Mouse (Mus musculus): ENCODE data around the gene Epb41l4b.

DNA sequence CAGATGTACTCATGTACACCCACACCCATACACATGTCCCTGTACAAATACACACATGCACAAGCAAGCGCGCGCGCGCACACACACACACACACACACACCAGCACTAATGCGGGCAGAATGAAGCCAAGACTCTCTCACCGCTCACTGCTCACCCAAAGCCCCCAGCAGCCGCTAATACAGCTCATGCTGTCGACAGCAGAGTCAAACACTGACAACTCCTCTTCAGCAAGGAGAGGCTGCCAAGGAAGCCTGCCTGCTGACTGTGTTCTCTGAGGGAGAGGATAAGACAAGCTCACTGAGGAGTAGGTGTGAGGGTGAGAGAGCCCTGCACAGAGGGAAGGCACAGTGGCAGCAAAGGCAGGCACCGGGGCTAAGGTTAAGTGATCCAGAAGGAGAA is 11.4 kb downstream of the Epb41l4b start:
- TF ChIP-seq POLR2A (IDR thresholded peaks at IDR 0.05; ENCODE audit: control insufficient read depth, low read depth, low read length) (no peak), CTCF (IDR thresholded peaks at IDR 0.05; ENCODE audit: control insufficient read depth, insufficient read depth, insufficient replicate concordance, low read depth, low read length) (no peak)

Measured in testis, adult 2 months (tissue).